Mouse (Mus musculus): ENCODE results near the gene Nav2. TPM values are rescaled to one million over a fixed set of nuclear protein-coding genes. Genes with fewer than 3 reads are reported as not detected.

Gene Nav2
- polyA plus RNA-seq, 1 experiment from 2014 or later: 10.1 TPM

DNA sequence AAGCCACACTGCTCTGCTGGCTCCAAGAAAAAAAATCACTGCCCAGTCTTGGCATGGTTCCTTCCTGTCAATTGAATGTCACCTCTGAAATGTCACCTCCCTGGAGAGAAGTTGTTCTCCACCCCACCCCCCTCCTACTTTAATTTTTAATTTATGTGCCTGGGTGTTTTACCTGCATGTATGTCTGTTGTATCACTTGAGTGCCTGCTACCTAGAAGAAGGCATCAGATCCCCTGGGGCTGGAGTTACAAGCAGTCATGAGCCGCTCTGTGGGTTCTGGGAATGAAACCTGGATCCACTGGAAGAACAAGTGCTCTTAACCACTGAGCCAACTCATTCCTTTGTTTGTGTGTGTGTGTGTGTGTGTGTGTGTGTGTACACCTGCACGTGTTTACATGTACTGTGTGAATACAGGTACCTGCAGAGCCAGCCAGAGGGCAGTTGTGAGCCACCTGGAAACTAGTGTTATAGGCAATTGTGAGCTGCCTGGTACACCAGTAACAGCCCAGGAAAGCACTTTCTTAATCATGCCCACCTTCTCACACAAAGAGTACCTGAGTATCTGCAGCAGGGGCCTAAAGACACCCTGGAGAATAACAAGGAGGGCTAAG lies 433.5 kb downstream of the Nav2 start:
- 76% methylated on average over 2 of the region's 2 CpGs for WGBS
- Histone ChIP-seq H3K9ac (ENCODE audit: low read depth, low read length) (no peak overlapping the region), H3K27me3 (ENCODE audit: insufficient read depth, low read length) (no peaks in the 10 kb centered on the region), H3K4me2 (ENCODE audit: low read length) (no peak overlapping the region), H3K9me3 (replicated peaks; ENCODE audit: low read length) (no peaks in the 10 kb centered on the region), H3K27ac (no peak overlapping the region), H3K4me3 (replicated peaks; ENCODE audit: low read depth, low read length) (no peak overlapping the region), H3K36me3 (ENCODE audit: insufficient read depth, low read length) (no peaks in the 10 kb centered on the region), H3K4me1 (replicated peaks; ENCODE audit: insufficient read depth, low read length) (peaks cover 8% of the 10 kb centered on the region; the same call in 1 of the 2 replicates)
- no peak for ATAC-seq (replicated peaks; ENCODE audit: low FRiP score, low read depth)
- DNase-seq (ENCODE audit: low spot score): no peak
- peak; percentile 41 for TF ChIP-seq CTCF (IDR thresholded peaks at IDR 0.05; ENCODE audit: low read depth)

DNA sequence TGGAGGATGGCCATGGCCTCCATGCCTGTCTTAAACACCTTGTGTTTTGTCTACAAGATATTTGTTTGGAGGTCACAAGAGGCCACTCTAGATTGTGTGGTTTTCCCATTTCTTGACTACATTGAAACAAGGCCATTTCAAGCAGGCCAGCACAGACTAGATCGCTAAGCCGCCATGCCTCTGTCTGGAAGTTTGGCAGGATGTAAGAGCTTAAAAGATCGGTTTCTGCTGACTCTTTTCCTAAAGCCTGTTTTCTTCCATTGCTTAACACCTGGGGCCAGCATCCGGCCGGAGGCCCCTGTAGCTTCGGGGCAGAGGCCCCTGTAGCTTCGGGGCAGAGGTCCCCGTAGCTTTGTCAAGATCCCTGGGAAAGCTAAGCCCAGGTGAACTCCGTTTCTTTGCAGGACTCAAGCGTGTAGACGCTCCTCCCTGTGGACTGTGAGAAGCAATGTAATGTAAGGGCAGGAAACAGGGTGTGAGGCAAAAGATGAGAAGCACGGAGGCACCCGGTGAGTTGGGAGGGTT lies 434.1 kb downstream of the Nav2 start:
- H3K9me3 ChIP-seq (replicated peaks; ENCODE audit: low read length): no peaks in the 10 kb centered on the region
- H3K27ac ChIP-seq: no peak overlapping the region; the same call in 1 of the 2 replicates
- peak overlapping the region; percentile 31 for H3K4me2 ChIP-seq (ENCODE audit: low read length)
- DNase-seq (ENCODE audit: low spot score): no peak
- no peak overlapping the region for H3K4me3 ChIP-seq (replicated peaks; ENCODE audit: low read depth, low read length)
- no peaks in the 10 kb centered on the region for H3K36me3 ChIP-seq (ENCODE audit: insufficient read depth, low read length)
- 22% methylated on average over 13 of the region's 13 CpGs for WGBS
- peaks cover 8% of the 10 kb centered on the region; the same call in 1 of the 2 replicates for H3K4me1 ChIP-seq (replicated peaks; ENCODE audit: insufficient read depth, low read length)
- no peaks in the 10 kb centered on the region for H3K27me3 ChIP-seq (ENCODE audit: insufficient read depth, low read length)
- no peak overlapping the region for H3K9ac ChIP-seq (ENCODE audit: low read depth, low read length)
- no peak for ATAC-seq (replicated peaks; ENCODE audit: low FRiP score, low read depth)
- TF ChIP-seq CTCF (IDR thresholded peaks at IDR 0.05; ENCODE audit: low read depth): no peak

DNA sequence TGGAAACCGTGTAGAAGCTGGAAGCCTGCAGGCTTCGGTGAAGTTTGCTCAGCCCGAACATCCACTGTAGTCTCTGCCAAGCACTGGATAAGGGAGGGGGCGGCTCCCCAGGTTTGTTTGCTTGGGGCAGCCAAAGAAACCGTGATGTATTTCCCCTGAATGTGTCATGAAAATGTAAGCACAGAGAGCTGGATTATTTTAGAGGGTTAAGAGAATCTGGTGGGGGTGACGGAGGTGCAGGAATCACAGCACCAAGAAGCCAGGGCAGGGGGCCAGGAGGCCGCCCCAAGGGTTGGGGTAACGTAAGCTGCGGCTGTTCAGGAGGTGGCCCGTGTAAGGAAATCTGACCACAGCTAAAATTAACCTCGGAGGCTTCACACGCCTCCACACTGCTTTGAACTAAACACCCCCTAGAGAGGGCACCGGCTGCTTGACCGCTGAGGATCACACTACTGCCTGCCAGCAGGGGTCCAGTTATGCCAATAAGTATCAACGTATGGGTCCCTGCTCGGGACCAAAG lies 434.6 kb downstream of the Nav2 start:
- no peaks in the 10 kb centered on the region for H3K36me3 ChIP-seq (ENCODE audit: insufficient read depth, low read length)
- DNase-seq (ENCODE audit: low spot score) (peak; percentile 75), ATAC-seq (replicated peaks; ENCODE audit: low FRiP score, low read depth) (peak; percentile 48; the same call in 1 of the 2 replicates)
- H3K4me1 ChIP-seq (replicated peaks; ENCODE audit: insufficient read depth, low read length): peaks cover 8% of the 10 kb centered on the region; the same call in 1 of the 2 replicates
- H3K4me2 ChIP-seq (ENCODE audit: low read length): peak overlapping the region; percentile 31
- 10% methylated on average over 16 of the region's 16 CpGs for WGBS
- no peaks in the 10 kb centered on the region for H3K27me3 ChIP-seq (ENCODE audit: insufficient read depth, low read length)
- TF ChIP-seq CTCF (IDR thresholded peaks at IDR 0.05; ENCODE audit: low read depth): peak; percentile 18; the same call in 1 of the 2 replicates
- H3K9ac ChIP-seq (ENCODE audit: low read depth, low read length): no peak overlapping the region
- H3K4me3 ChIP-seq (replicated peaks; ENCODE audit: low read depth, low read length): no peak overlapping the region
- H3K27ac ChIP-seq: no peak overlapping the region; the same call in 1 of the 2 replicates
- no peaks in the 10 kb centered on the region for H3K9me3 ChIP-seq (replicated peaks; ENCODE audit: low read length)

DNA sequence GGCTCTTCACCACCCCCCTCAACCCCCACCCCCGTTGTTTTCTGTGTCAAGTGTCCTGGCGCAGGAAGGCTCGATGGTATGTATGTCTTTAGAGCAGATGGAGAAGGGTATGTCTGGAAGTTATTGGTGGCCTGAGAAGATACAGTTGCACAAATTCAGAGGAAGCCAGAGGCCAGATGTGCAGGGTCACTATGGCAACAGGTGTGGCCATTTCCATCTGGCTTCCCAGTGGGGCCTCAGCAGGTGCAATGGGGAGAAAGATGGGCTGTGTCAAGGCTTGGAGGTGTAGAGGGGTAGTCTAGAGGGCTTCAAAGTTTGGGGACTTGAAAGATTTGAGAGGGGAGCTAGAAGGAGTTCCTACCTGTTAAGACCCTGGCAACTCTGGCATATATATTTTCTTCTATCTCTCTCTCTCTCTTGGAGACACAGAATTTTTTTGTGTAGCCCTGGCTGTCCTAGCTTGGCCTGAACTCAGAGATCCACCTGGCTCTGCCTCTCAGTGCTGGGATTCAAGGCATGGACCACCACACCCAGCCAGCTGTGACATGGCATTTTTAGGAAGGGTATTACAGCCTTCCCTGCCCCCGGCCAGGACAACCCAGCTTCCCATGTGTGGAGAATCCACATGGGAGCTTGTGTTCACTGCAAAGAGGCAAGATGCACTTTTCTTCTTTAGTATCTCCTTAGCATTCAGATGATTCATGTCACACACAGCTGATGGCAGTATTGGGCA lies 435.4 kb downstream of the Nav2 start:
- H3K9me3 ChIP-seq (replicated peaks; ENCODE audit: low read length): no peaks in the 10 kb centered on the region
- WGBS: 49% methylated on average over 4 of the region's 4 CpGs
- H3K4me2 ChIP-seq (ENCODE audit: low read length): no peak overlapping the region
- no peaks in the 10 kb centered on the region for H3K36me3 ChIP-seq (ENCODE audit: insufficient read depth, low read length)
- H3K9ac ChIP-seq (ENCODE audit: low read depth, low read length): no peak overlapping the region
- H3K27ac ChIP-seq: no peak overlapping the region
- DNase-seq (ENCODE audit: low spot score) (no peak), ATAC-seq (replicated peaks; ENCODE audit: low FRiP score, low read depth) (no peak)
- no peak for TF ChIP-seq CTCF (IDR thresholded peaks at IDR 0.05; ENCODE audit: low read depth)
- H3K4me1 ChIP-seq (replicated peaks; ENCODE audit: insufficient read depth, low read length): peaks cover 8% of the 10 kb centered on the region; the same call in 1 of the 2 replicates
- H3K27me3 ChIP-seq (ENCODE audit: insufficient read depth, low read length): no peaks in the 10 kb centered on the region
- H3K4me3 ChIP-seq (replicated peaks; ENCODE audit: low read depth, low read length): no peak overlapping the region

DNA sequence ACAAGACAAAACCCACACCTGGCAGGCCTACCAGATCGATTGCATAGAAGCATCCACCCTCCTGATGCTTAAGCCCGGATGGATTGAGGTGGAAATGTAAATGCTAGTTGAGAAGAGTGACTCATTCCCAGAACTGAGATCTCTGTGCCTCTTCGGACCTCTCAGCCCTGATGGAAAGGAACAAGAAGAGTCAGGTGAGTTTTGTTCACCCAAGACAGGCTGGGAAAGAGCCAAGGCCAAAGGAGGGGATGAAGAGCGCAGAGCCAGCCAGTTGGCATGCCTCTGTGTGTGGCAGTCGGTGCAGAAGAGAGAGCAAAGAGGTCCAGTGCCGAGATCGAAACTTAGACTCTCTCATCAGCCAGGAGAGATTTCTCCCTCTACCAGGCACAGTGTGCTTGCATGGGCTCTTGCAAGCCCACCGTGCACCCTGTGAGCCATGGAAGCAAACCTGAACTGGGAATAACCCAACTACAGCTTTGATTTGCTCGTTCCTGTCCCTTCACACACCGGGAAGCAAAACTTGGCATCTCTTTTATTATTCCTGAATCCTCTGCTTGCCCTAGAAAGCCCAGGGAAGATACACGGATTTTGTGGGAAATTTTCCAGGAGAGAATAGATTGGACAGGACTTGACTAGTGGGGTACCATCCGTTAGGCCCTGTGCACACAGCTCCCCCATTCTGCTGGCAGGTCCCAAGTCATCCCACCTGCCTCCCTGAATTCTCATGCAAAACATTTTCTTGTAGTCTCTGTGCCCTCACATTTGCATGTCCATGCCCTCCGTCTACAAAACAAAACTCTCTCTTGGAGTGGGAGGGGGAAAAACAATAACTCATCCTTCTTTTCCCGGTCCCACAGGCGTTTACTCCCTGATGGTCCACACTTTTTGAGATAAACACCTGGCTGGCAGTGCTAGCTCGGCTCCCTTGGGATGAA lies 439.1 kb downstream of the Nav2 start:
- WGBS: 47% methylated on average over 16 of the region's 16 CpGs
- Histone ChIP-seq H3K4me1 (replicated peaks; ENCODE audit: insufficient read depth, low read length) (peaks cover 8% of the 10 kb centered on the region; the same call in 1 of the 2 replicates), H3K27ac (no peak overlapping the region), H3K4me2 (ENCODE audit: low read length) (no peak overlapping the region), H3K9ac (ENCODE audit: low read depth, low read length) (no peak overlapping the region), H3K4me3 (replicated peaks; ENCODE audit: low read depth, low read length) (no peak overlapping the region), H3K36me3 (ENCODE audit: insufficient read depth, low read length) (no peaks in the 10 kb centered on the region), H3K9me3 (replicated peaks; ENCODE audit: low read length) (no peaks in the 10 kb centered on the region), H3K27me3 (ENCODE audit: insufficient read depth, low read length) (no peaks in the 10 kb centered on the region)
- no peak for TF ChIP-seq CTCF (IDR thresholded peaks at IDR 0.05; ENCODE audit: low read depth)
- ATAC-seq (replicated peaks; ENCODE audit: low FRiP score, low read depth) (no peak), DNase-seq (ENCODE audit: low spot score) (no peak)
